Mouse (Mus musculus) liver, embryonic 14.5 days (tissue): ENCODE results near the gene Clic3. TPM values are rescaled to one million over a fixed set of nuclear protein-coding genes. Genes with fewer than 3 reads are reported as not detected.

Experiments
- ATAC-seq: fragments of 200-750 bp; cut with Nextera tagmentation; 2 replicates; pipeline ENCODE4 v1.8.0; 2017; ENCODE audit warnings: moderate number of reproducible peaks, mild to moderate bottlenecking, moderate library complexity; ENCODE audit not compliant: insufficient read depth
- DNase-seq, 3 experiments: peaks; one replicate each; pipeline ENCODE4 v3.0.0-alpha.2; 2012 to 2013; ENCODE audit warnings: low read depth in 3 of 3, low spot score in 3 of 3
- H3K27ac ChIP-seq: fragments of 300-500 bp; sonication (generic); 2 replicates; pipeline ENCODE4 v1.5.1; 2014; ENCODE audit warnings: moderate library complexity, mild to moderate bottlenecking, control low read depth, inconsistent platforms
- H3K27me3 ChIP-seq: fragments of 300-500 bp; sonication (generic); 2 replicates; pipeline ENCODE4 v1.6.1; 2014; ENCODE audit warnings: mild to moderate bottlenecking, low read length, moderate library complexity; ENCODE audit not compliant: control insufficient read depth, insufficient read depth
- H3K36me3 ChIP-seq: fragments of 300-500 bp; sonication (generic); replicated peaks from 2 replicates; pipeline ENCODE4 v1.6.1; 2014; ENCODE audit warnings: low read depth; ENCODE audit not compliant: control insufficient read depth, insufficient read depth
- H3K4me1 ChIP-seq, 2 experiments: fragments of 200-500 bp in 1 of 2; fragments of 300-500 bp in 1 of 2; sonication (generic) in 1 of 2; replicated peaks; 2 replicates each; pipeline ENCODE4 v1.6.1; 2012 to 2014; ENCODE audit warnings: antibody characterized with exemption in 1 of 2, inconsistent platforms in 1 of 2, low read length in 1 of 2; ENCODE audit not compliant: control insufficient read depth in 2 of 2, insufficient read depth in 2 of 2
- H3K4me2 ChIP-seq: fragments of 300-500 bp; sonication (generic); 2 replicates; pipeline ENCODE4 v1.6.1; 2014; ENCODE audit warnings: low read depth, mild to moderate bottlenecking, control low read depth, moderate library complexity
- H3K4me3 ChIP-seq, 2 experiments: fragments of 200-500 bp in 1 of 2; fragments of 300-500 bp in 1 of 2; sonication (generic) in 1 of 2; 2 replicates each; pipeline ENCODE4 v1.5.1; 2012 to 2014; ENCODE audit warnings: low read depth in 2 of 2, low read length in 2 of 2, mild to moderate bottlenecking in 2 of 2, control low read depth in 1 of 2, inconsistent platforms in 1 of 2, moderate library complexity in 1 of 2; ENCODE audit not compliant: insufficient read depth in 1 of 2
- H3K9ac ChIP-seq: fragments of 300-500 bp; sonication (generic); replicated peaks from 2 replicates; pipeline ENCODE4 v1.6.1; 2014; ENCODE audit warnings: mild to moderate bottlenecking, control low read depth, moderate library complexity
- H3K9me3 ChIP-seq: fragments of 300-500 bp; sonication (generic); 2 replicates; pipeline ENCODE4 v1.6.1; 2016; ENCODE audit warnings: low read length, mixed read lengths; ENCODE audit not compliant: control insufficient read depth
- CTCF ChIP-seq: IDR thresholded peaks from 2 replicates; pipeline ENCODE4 v1.5.1; 2016; ENCODE audit warnings: antibody characterized with exemption, low read depth, control low read depth
- EP300 ChIP-seq: IDR thresholded peaks from 2 replicates; pipeline ENCODE4 v1.6.1; 2016; ENCODE audit warnings: antibody characterized with exemption, low read depth
- WGBS: fragments of 180-500 bp; shearing (Covaris S2); extraction: QIAGEN DNeasy Blood & Tissue Kit; methylation state at CpG from one replicate; pipeline ENCODE4 v1.1.7; 2014; ENCODE audit not compliant: insufficient replicate concordance; 5-methylcytosine and 5-hydroxymethylcytosine counted together
- polyA plus RNA-seq, 2 experiments: library from polyadenylated mRNA; depleted of rRNA in 1 of 2; stranded (reverse) in 1 of 2; unstranded in 1 of 2; fragments of >200 nt; fragmentation: Nextera tagmentation in 1 of 2; extraction: Ambion mirVana in 1 of 2; gene quantifications; 2 replicates each; pipeline versions ENCODE4 v1.2.1 to v1.2.3; 2012 to 2014

The Clic3 gene
- polyA plus RNA-seq, 2 experiments, result 0.08 to 0.27 TPM

DNA sequence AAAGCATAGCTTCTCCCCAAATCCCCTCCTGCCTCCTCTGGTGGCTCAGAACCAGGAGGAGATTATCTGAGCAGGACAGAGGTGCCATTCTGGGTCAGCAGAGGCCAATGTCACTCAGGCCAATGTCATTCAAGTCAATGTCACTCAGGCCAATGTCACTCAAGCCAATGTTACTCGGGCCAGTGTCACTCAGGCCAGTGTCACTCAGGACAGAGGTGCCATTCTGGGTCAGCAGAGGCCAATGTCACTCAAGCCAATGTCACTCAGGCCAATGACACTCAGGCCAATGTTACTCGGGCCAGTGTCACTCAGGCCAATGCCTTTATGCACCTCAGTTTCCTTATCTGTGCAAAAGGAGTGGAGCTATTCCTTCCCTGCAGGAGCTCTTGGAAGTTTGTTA is 15.9 kb downstream of the Clic3 start:
- Histone ChIP-seq H3K4me1 (no peaks in the 10 kb centered on the region), H3K27me3 (no peaks in the 10 kb centered on the region), H3K9ac (no peak overlapping the region), H3K36me3 (no peaks in the 10 kb centered on the region), H3K9me3 (no peaks in the 10 kb centered on the region), H3K4me3 (no peak overlapping the region), H3K4me2 (no peak overlapping the region), H3K27ac (no peak overlapping the region)
- DNase-seq (no peak), ATAC-seq (no peak)
- 41% methylated on average over 2 of the region's 2 CpGs for WGBS
- TF ChIP-seq CTCF, result no peak
- no peak for TF ChIP-seq EP300

DNA sequence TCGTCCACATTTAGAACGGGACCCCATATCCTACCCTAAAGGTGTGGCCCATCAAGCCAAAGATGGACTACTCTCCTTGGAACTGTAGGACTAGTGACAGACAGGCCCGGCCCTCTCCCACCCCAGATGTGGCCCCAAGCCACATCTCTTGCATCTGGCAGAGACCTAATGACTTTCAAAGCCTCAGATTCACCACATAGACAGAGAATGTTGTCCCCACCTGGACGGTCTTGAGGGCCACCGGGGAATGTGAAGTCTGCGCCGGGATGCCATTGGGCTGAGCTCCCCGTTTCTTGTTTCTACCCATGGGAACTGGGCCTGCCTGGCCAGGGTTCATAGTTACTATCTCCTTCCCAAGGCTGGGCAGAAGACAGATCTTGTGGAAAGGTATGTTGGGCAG is 20.9 kb downstream of the Clic3 start:
- H3K4me3 ChIP-seq, result no peak overlapping the region
- 72% methylated on average over 8 of the region's 8 CpGs for WGBS
- no peaks in the 10 kb centered on the region for H3K4me1 ChIP-seq
- no peaks in the 10 kb centered on the region for H3K27me3 ChIP-seq
- TF ChIP-seq EP300 (no peak), CTCF (no peak)
- H3K4me2 ChIP-seq, result no peak overlapping the region
- H3K27ac ChIP-seq, result no peak overlapping the region
- H3K36me3 ChIP-seq, result no peaks in the 10 kb centered on the region
- H3K9me3 ChIP-seq, result no peaks in the 10 kb centered on the region
- H3K9ac ChIP-seq, result no peak overlapping the region
- no peak for DNase-seq
- no peak for ATAC-seq

DNA sequence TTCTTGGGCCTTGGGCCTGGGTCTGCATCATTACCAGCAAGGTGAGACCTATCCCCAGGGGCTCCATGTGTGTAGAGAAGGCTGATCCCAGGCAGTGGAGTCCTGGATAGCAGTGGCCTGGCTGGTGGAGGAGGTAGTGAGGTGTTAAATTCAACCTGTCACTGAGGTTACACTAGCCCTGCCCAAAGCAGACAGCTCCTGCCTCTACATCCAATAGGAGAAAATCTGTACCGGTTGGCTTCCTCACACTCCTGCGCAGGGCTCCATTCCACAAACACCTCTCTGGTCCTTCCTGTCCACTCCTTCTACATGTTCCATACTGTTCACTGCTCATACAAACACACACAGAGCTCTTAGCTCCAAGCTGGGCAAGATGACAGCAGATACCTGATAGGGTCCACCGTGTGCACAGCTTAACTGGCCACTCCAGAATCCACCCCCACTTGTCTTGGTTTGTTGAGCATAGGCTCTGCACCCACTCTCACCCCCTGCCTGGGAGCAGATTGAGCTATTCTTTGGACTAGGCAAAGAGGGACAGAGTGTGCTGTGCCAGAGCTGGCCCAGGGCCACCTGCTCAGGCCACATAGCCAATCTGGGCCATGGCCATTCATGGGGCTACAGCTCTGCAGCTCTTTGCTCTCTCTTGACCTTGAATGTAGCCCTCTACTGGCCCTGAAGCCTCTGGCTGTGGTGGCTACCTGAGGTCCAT is 21.5 kb downstream of the Clic3 start:
- no peak for ATAC-seq
- Histone ChIP-seq H3K27ac (no peak overlapping the region), H3K9ac (no peak overlapping the region), H3K4me2 (no peak overlapping the region), H3K4me3 (no peak overlapping the region), H3K27me3 (no peaks in the 10 kb centered on the region), H3K9me3 (no peaks in the 10 kb centered on the region), H3K36me3 (no peaks in the 10 kb centered on the region), H3K4me1 (no peaks in the 10 kb centered on the region)
- 77% methylated on average over 3 of the region's 3 CpGs for WGBS
- TF ChIP-seq CTCF (no peak), EP300 (no peak)
- DNase-seq, result no peak

DNA sequence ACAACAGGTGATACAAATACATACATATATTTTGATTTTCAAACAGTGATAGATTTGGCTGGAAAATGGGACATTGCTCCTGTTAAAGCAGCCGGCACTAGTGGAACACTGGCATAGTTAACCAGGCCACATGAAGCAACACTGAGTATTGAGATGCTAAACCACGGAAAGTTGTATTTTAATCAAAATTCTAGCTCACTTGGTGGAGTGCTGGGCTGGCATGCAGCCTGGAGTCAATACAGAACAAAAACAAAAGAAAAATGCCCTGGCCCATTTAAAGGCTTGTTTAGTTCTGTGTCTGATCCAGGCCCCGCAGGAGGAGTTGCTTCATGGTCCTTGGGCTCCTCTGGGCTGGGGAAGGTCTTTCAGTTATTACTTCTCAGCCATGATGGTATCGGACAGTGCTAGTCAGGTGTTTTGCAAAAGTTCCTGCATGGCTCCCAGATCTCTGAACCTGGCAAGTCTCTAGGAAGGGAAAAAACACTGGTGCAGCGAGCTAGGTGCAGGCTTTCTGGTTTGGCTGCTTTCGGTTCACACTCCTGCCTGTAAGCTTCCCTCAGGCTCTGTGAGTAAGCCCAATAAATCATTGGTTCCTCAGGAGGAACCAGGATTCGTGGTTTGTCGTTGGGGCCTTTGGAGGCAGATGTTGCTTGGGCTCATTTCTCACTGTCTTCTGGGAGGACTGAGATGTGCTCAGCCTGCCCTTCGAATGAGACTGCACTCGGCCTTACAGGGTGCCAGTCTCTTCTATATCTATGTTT is 23.1 kb downstream of the Clic3 start:
- Histone ChIP-seq H3K4me1 (no peaks in the 10 kb centered on the region), H3K9me3 (no peaks in the 10 kb centered on the region), H3K4me2 (no peak overlapping the region), H3K4me3 (no peak overlapping the region), H3K36me3 (no peaks in the 10 kb centered on the region), H3K27me3 (no peaks in the 10 kb centered on the region), H3K27ac (no peak overlapping the region), H3K9ac (no peak overlapping the region)
- WGBS, result 48% methylated on average over 10 of the region's 10 CpGs
- TF ChIP-seq CTCF (no peak), EP300 (no peak)
- DNase-seq (no peak), ATAC-seq (no peak)

DNA sequence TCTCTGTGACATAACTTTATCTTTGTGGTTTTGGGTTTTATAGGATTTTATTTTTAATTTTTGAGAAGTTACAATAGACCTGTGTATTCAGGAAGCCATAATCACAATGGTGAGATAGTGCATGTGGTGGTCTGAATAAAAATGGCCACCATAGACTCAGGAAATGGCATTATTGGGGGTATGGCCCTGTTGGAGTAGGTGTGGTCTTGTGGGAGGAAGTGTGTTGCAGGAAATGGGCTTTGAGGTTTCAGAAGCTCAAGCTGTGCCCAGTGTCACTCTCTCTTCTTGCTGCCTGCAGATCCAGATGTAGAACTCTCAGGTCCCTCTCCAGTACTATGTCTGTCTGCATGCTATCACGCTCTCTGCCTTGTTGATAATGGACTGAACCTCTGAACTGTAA is 23.9 kb downstream of the Clic3 start:
- Histone ChIP-seq H3K36me3 (no peaks in the 10 kb centered on the region), H3K27me3 (no peaks in the 10 kb centered on the region), H3K4me3 (no peak overlapping the region), H3K9me3 (no peaks in the 10 kb centered on the region), H3K4me2 (no peak overlapping the region), H3K9ac (no peak overlapping the region), H3K4me1 (peaks cover 0 to 2% of the 10 kb centered on the region in 2 experiments; a peak in 2 of 4 replicates), H3K27ac (no peak overlapping the region)
- no peak for TF ChIP-seq EP300
- TF ChIP-seq CTCF, result no peak
- 68% methylated on average over 1 of the region's 1 CpGs for WGBS
- DNase-seq, result no peak
- no peak for ATAC-seq
